Mouse (Mus musculus) regulatory T cell (primary cell): Measurements from ENCODE around the gene Arpc1b.
"Not testable (repeated sequence)": the region's sequence is repeated elsewhere in the genome, so short reads cannot be mapped to it uniquely, and the experiment has no call there.

ENCODE experiments used
- in situ Hi-C: fragments of 300-600 bp; cut with MboI, MseI; formaldehyde crosslinking; loops from one replicate; pipeline ENCODE4 v1.15.1; 2025; ENCODE audit warnings: high pct_unique_total_duplicates

Arpc1b gene

DNA sequence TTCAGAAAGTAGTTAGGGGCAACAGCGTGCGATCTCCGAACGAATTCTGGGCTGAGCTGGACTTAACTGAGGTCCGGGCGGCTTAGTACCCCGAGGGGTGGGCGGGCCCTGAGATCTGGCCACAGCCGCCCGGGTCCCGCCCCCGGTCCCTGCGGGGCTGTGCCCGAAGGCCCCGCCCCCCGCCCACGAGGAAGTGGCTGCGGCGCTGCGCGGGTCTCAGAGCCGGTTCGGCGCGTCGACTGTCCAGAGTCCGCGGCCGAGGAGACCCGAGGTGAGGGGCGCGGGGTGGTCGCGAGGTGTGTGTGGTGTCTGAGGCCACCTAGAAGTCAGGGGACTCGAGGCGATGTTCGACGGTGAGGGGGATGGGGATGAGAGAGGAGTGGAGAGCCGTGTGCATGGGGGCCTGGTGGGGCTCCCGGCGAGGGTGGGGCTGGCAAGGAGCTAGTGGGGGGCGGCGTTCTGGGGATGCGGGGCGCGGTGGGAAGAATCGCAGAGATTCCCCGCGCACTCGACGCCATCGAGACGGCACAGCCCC lies at the start of gene Arpc1b:
Arpc1b (plus strand) TSS at position 145 of the 535 bp plus-strand sequence.
- in situ Hi-C loops, result no loop called here

DNA sequence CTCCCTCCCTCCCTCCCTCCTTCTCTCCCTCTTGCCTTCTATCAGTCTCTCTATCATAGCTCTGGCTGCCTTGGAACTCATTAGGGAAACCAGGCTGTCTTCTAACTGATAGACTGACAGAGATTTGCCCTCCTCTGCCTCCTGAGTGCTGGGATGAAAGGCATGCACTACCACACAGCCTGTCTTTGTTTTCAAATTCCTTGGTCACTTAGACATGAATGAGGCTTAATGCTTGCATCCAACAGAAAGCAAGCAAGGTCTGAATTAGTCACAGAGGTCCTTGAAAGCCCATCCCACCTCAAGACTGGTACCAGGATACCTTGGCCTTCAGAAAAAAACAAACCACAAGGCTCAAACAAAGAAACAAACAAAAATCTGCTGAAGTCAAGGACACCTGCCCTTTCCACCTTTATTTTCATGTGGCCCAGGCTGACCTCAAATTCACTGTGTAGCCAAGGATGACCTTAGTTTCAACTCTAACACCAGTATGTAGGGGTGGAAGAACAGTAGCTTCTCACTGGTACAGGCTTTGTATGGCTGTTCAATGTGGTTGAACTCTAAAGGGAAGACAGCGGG lies 49.2 kb upstream of the Arpc1b start:
- in situ Hi-C loops, result loop anchor here (10.0 kb wide), 1 partner anchor 1400 kb away; no protein-coding TSS in a partner anchor

DNA sequence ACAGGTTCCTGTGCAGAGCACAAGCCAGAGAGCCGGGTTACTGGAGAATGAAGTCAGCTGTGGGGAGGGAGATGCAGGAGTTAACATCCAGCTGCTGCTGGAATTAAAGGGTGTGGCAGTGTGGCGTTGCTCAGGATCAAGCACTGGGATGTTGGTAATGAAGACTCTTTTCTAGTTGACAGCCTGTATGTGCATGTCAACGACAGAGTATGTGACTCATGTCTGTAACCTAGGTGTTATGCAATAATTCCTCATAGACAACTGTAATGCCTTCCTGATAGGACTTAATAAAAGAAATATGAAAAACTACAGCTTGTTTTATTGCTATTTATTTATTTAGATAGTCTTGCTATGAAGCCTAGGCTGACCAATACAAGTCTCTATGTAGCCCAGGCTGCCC lies 45.2 kb upstream of the Arpc1b start:
- in situ Hi-C loops, result loop anchor here (10.0 kb wide), 1 partner anchor 1396 kb away; no protein-coding TSS in a partner anchor

DNA sequence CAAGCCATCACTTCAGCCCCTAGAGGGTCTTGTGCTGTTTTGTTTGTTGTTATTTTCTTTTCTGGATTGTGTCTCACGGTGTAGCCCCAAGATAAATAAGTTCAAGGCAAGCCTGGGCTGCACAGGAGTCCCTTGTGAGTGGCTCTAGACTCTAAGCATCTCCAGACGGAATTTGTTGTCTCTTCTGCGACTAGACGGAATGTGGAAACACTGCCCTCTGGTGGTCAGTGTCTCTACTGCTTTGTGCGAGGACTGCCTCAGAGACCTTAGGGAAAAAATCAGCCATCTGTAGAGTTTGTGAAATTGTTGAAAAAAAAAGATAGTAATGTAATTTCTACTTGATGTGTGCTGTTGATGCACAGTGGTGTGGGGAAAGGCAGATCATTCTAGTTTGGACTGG lies 44.3 kb upstream of the Arpc1b start:
- in situ Hi-C loops, result loop anchor here (10.0 kb wide), 1 partner anchor 1395 kb away; no protein-coding TSS in a partner anchor

DNA sequence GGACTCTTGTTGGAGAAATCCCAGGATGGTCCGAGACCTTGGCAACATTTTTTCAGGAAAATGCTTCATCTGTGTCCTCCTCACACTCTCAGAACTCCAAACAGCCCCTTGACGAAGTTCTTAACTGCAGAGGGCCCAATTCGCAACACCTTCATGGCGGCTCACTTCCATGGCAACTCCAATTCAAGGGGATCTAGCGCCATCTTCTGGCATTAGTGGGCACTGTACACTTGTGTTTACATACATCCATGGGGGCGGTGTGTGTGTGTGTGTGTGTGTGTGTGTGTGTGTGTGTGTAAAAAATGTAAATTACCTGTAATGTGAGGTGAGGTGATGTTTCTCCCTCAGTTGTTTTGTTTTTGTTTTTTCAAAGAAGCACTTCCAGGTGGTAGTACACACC lies 42.7 kb upstream of the Arpc1b start:
- in situ Hi-C loops, result no loop called here

DNA sequence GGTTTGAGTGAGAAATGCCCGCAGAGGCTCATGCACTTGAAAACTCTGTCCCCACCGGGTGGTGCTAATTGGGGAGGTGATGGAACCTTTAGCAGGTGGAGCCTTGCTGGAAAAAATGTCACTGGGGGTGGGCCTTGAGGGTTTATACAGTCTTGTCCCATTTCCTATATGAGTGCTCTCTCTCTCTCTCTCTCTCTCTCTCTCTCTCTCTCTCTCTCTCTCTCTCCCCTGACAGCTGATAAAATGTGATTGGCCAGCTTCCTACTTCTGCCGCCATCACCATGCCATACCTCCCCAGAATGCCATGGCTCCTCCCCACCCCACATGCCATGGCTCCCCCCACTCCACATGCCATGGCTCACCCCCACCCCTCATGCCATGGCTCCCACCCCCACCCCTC lies 38.9 kb upstream of the Arpc1b start:
- in situ Hi-C loops, result no loop called here

DNA sequence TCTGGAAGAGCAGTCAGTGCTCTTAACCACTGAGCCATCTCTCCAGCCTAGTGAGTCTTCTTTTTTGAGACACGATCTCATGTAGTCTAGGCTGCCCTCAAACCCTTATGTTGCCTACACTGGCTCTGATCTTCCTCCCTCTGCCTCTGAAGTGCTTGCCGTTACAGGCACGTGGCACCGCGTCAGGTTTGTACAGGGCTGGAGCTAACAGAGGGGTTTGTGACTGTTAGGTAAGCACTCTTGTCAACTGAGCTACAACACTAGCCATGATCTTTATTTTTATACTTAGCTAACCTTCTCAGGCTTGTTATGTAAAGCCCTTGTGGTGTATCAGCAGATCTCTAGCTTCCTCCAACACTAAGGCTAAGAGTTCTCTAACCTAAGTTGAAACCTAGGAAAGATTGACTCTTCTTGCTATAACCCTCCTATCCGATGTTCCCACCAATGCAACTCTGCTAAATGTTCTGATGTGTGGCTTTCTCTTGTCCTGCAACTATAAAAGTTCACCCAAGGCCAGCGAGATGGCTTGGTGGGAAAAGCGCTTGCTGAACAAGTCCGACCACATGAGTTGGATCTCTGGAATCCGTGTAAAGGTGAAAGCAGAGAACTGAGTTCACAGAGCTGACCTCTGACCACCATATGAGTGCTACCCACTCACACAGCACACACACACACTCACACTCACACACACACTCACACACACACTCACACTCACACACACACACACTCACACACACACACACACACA lies 32.0 kb upstream of the Arpc1b start:
- in situ Hi-C loops, result no loop called here

DNA sequence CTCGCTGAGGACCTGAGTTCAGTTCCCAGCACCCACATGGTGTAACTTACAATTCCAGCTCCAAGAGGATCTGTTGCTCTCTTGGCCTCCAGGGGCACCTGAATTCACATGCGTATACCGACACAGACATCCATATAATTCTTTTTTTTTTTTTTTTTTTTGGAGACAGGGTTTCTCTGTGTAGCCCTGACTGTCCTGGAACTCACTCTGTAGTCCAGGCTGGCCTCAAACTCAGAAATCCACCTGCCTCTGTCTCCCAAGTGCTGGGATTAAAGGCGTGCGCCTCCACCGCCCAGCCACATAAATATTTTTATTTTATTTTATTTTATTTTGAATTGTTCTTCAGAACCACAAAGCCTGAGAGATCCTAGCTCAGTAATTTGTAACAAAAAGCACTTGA lies 30.8 kb upstream of the Arpc1b start:
- in situ Hi-C loops, result not testable (repeated sequence)

DNA sequence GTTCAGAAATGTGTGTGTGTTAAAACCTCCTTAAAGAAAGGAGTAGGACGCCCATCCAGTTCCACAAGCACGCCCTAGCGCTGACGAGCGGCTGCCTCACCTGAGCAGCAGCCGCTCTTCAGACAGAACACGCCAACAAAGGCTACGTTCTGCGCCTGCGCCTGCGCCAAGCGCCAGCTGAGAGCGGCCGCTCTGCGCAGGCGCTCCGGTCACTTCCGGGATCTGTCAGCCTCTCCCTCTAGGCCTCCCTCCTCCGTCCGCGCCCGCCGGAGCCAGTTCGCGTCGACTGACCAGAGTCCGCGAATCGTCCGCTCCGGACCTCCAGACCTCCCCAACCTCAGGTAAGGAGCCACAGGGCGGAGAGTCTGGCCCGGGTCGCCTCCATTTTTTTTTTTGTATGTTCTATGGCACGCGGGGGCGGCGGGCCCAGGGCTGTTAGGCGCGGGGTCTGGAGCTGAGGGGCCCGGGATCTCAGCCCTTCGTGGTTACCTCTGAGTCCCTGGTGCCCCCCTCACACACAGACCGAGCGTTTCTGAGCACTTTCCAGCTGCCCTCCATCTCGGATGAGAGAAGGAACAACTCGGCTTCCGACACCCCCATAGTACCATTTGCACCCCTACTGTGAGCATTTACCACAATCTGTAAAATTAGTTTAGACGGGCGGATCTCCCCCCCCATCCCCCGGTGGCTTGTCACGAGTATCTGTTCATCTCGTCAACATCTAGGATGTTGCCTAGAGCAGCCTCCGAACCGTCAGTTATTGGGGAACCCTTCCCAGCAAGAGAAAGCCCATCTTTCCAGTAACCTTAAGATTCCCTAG lies 30.2 kb upstream of the Arpc1b start, which contains the start of the genes Arpc1a and Kpna7:
Arpc1a (plus strand) TSS at position 199 of the 820 bp plus-strand sequence.
Kpna7 (minus strand) TSS at position 399 of the 820 bp plus-strand sequence.
- in situ Hi-C loops, result no loop called here

DNA sequence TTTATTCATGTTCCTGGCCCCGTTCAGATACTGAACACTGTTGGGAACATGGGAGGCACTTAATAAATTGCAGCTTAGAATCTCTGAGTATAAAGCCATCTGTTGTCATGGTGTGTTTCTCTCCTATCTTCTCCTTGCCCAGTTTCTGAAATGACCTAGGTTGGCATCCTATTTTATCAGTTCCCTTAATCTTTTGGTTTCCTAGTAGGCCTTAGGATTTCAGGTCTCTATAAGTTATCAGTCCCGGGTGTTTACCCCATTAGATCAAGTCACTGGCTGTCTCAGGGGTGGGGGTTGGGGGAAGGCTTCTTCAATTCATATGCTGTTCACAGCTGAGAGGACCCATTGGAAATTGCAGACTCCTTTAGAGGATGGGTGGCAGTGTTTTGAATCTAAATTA lies 29.2 kb upstream of the Arpc1b start:
- in situ Hi-C loops, result no loop called here

DNA sequence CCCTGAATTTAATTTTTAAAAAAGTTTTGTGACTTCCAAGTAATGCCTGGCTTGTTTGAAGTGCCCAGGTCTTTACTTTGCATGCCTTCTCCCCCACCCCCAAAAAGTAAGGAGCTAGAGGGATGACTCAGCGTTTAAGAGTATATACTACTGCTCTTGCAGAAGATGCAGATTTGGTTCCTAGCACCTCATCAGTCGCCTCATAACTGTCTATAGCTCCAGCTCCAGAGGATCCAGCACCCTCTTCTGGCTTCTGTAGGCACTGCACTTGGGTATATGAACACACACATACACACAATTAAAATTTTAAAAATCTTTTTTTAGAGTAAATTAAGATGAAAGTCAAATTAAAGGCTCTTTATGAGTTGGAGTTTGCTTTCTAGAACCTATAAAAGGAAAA lies 25.8 kb upstream of the Arpc1b start:
- in situ Hi-C loops, result no loop called here

DNA sequence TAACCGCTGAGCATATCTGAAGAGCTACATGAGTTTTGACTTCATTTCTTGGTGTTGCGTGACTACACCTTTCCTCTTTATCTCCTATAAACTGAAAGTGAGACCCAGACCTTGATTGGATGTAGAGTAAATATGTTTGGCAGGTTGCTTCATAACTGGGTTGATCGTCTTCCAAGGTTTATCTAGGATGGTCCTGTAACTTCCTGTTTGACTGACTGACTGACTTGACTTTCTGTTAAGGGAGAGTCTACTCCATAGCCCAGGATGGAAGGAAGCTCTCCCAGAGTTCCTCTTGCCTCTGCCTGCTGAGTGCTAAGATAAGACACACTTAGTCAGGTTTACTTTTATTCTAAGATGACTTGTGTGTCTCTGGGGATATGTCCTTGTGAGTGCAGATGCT lies 24.1 kb upstream of the Arpc1b start:
- in situ Hi-C loops, result loop anchor here (10.0 kb wide), 2 partner anchors 305 to 1585 kb away; no protein-coding TSS in a partner anchor

DNA sequence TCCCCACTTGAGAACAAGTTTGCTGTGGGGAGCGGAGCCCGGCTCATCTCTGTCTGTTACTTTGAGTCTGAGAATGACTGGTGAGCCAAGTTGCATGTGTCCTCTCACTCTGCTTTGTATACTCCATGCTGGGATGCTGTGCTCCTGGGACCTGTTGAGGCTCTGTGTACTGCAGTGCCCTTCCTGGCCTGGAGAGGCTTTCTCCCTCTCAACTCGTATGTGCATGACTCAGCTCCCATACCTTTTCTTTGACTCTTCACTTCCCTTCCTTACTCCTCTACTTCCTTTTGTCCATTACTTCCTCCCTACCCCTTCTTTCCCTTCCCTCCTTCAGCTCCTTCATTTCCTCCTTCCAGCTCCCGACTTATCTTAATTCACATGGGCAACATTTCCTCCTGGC lies 17.8 kb upstream of the Arpc1b start:
- in situ Hi-C loops, result loop anchor here (10.0 kb wide), 2 partner anchors 311 to 1591 kb away; no protein-coding TSS in a partner anchor

DNA sequence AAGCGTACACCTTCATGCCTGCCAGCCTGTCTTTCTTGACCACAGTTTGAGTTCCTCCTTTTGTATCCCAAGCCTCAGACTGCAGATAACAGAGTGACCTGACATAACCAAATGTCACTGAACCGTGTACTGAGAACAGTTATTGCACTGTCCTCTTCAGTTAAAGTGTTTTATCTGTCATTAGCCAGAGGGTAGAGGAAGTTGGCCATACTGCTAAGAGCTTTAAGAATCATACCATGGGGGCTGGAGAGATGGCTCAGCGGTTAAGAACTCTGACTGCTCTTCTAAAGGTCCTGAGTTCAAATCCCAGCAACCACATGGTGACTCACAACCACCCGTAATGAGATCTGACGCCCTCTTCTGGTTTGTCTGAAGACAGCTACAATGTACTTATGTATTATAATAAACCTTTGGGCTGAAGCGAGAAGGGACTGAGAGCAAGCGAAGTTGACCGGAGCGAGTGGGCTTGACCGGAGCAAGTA lies 15.6 kb upstream of the Arpc1b start:
- in situ Hi-C loops, result loop anchor here (10.0 kb wide), 2 partner anchors 314 to 1594 kb away; no protein-coding TSS in a partner anchor

DNA sequence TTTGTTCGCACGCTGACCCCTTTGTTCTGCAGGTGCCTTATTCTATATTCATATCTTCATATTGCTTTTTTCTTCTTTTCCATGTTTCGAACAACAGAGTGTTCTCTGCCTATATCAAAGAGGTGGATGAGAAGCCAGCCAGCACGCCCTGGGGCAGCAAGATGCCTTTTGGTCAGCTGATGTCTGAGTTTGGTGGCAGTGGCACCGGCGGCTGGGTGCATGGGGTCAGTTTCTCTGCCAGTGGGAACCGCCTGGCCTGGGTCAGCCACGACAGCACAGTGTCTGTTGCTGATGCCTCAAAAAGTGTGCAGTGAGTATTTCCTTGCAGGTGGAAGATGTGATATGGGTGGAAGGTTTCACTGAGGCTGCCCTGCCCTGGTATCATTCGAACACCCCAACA lies 13.1 kb upstream of the Arpc1b start:
- in situ Hi-C loops, result no loop called here

DNA sequence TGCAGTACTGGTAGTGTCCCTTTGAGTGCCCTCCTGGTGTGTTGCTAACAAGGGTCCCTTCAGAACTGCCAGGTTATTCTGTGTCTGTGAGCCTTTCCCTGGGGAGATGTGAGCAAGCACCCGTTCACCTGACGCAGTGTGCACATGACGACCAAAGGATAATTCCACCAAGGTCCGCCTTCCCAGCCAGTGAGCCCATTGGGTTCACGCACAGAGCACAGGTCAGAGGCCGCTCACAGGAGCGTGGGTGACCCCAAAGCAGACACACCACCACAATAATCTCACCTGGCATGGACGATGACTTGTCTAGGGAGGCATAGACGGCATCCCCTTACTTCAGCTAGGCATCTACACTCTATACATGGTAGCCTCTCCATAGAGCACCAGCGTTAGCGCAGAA lies 12.6 kb upstream of the Arpc1b start:
- in situ Hi-C loops, result not testable (repeated sequence)

DNA sequence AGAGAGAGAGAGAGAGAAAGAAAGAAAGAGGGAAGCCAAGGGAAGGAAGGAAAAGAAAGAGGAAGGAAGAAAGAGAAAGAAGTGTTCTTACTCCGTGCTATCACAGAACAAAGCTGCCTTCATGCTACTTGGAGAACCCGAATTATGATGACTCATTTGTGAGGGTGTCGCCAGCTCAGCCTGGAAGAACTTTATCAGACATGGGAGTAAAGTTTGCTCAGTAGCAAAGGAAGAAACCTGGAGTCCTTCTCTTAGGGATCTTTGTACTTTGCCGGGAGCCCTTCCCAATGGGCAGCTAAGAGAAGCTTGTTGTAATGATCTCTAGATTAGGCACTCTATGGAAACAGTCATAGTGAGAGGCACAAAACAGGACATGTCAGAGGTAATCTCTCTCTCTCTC lies 11.3 kb upstream of the Arpc1b start:
- in situ Hi-C loops, result no loop called here

DNA sequence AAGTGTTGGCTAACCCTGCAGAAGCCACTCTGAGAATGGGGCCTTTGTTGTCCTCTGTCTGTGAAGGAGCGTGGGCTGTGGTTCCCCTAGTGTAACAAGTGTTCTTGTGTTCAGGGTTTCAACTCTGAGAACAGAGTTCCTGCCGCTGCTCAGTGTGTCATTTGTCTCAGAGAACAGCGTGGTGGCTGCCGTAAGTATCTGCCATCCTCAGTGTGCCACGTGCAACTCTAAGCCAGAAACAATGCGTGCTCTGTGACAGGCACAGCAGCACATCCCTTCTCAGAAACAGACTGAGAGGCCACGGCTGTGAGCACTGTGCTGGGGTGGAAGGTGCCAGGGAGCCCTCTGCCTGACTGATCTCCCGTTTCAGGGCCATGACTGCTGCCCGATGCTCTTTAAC lies 9.7 kb upstream of the Arpc1b start:
- in situ Hi-C loops, result no loop called here

DNA sequence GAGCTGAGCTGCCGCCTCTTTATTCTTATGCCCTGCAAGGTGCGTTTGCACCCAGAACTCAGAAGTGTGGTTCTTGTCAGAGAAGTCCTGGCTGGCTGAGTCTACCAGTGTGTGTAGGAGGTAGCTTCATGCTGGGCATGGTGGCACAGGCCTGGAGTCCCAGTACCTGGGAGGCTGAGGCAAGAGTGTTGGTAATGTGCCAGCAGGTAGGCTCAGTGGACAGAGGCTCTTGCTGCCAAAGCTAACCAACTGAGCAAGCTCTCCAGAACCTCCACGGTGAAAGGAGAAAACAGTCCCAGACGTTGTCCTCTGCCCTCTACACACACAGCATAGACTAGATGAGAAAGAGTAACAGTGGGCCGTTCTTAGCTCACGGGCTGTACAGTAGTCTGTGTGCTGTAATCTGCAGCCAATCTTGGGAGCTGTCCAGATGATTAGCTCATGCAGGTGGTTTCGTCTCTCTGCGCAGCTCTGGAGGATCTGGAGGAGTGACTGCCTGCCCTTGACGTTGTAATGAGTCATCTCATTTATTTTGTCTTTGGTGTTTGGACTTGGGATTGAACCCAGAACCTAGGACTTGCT lies 8.2 kb upstream of the Arpc1b start:
- in situ Hi-C loops, result no loop called here

DNA sequence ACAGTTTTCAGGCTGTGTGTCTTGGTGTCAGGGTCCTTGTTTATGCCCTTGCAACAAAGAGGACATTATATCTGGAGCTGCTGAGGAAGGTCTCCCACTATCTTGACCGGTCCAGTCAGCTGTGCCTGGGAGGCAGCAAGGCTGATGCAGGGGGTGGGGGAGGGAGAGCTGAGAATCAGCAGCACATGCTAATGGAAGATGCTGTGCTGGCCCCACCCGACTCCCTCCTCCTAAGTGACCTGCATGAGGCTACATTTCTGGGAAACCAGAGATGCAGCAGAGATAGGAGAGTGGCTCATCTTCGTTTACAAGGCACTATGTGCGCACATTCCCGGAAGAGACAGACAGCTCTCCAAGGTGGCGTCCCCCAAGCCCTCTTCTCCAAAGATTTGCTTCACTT lies 3.6 kb upstream of the Arpc1b start:
- in situ Hi-C loops, result no loop called here

DNA sequence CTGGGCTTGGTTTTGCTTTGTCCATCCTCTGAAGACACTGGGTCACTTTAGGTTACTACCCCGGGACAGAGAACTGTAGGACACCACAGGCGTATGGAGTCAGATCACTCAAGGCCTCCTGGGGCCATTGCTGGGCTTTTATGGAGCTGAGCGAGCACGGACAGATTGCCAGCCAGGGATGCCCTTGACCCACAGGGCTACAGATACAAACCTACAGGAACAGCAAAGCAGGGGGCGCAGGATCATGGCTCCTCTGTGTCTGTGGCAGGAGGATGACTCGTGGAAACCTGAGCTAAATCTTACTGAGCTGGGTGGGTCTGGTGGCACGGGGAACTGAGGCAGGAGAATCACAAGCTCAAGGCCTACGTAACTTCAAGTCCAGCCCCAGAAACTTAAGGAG lies 1.4 kb upstream of the Arpc1b start:
- in situ Hi-C loops, result no loop called here
